Mouse (Mus musculus) brown adipose tissue, adult 24 weeks (tissue): ENCODE data around the gene Cfap20. TPM values are rescaled to one million over a fixed set of nuclear protein-coding genes. Genes with fewer than 3 reads are reported as not detected.

Experiments used
- H3K27ac ChIP-seq: fragments of 200-500 bp; replicated peaks from 2 replicates; pipeline ENCODE4 v1.5.1; 2012; ENCODE audit warnings: low read depth, mild to moderate bottlenecking, low read length
- H3K4me1 ChIP-seq: fragments of 200-500 bp; 2 replicates; pipeline ENCODE4 v1.6.1; 2012; ENCODE audit warnings: low read length, mixed read lengths; ENCODE audit not compliant: control insufficient read depth, insufficient read depth, insufficient read length
- H3K4me3 ChIP-seq: fragments of 200-500 bp; 2 replicates; pipeline ENCODE4 v1.5.1; 2012; ENCODE audit warnings: low read depth, mild to moderate bottlenecking, low read length, moderate library complexity; ENCODE audit not compliant: insufficient read depth
- polyA plus RNA-seq: library from polyadenylated mRNA; stranded (reverse); fragments of >200 nt; gene quantifications from 2 replicates; pipeline ENCODE4 v1.2.4, GENCODE M21; 2012; ENCODE audit not compliant: missing spikeins, insufficient read depth, insufficient read length

The Cfap20 gene
- polyA plus RNA-seq, 1 experiment = 22.0 TPM

DNA sequence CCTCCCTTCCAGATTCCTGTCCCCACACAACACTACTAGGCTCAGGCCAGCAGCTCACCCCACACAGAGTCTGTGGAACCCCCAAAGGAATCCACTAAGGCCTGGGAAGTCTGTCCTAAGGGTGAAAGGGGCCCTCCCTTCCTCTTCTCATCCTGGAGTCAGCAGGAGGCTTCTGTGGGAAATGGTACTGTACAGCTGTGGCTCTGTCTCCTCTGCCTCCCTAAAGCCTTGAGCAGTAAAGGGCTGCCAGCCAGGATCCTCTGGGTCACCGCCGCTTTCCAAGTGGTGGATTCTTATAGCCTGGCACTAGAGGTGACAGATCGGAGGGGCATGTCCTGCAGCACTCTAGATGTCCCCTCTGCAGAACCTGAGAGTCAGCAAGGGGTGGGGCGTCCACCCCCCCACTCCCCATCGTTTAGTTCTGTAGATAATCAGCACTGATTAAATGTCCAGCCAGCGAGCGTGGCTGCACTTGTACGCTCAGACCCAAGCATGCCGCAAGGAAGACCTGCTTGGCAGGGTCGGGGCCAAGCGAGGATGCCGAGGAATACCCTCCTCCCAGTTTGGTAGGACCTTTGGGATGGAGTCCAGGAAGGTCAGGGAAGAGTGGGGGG is 61.2 kb downstream of the Cfap20 start:
- no peak overlapping the region for H3K4me3 ChIP-seq
- peak overlapping the region; percentile 59 for H3K27ac ChIP-seq
- peaks cover 31% of the 10 kb centered on the region for H3K4me1 ChIP-seq

Other genes starting within 250 kb of the Cfap20 start
- gene Kifc3, start 232.1 kb downstream of the Cfap20 start, polyA plus RNA-seq = 24.4 and 29.3 TPM in 2 replicates
- 1.7 TPM in 1 of 2 replicates, not detected in the other for gene Cngb1, start 128.3 kb downstream of the Cfap20 start, polyA plus RNA-seq
- gene Tepp, start 124.3 kb downstream of the Cfap20 start, polyA plus RNA-seq = not detected in 2 replicates
- 1.3 and 2.1 TPM in 2 replicates for gene Zfp319, start 102.9 kb downstream of the Cfap20 start, polyA plus RNA-seq
- 8.4 and 8.6 TPM in 2 replicates for gene Usb1, start 102.6 kb downstream of the Cfap20 start, polyA plus RNA-seq
- gene Mmp15, start 82.6 kb downstream of the Cfap20 start, polyA plus RNA-seq = 6.1 and 6.5 TPM in 2 replicates
- 23.4 and 32.7 TPM in 2 replicates for gene Csnk2a2, start 55.2 kb upstream of the Cfap20 start, polyA plus RNA-seq
- gene Ccdc113, start 99.2 kb upstream of the Cfap20 start, polyA plus RNA-seq = not detected in 2 replicates
- not detected in 2 replicates for gene Prss54, start 141.5 kb upstream of the Cfap20 start, polyA plus RNA-seq
- 1.3 and 2.0 TPM in 2 replicates for gene Gins3, start 198.6 kb upstream of the Cfap20 start, polyA plus RNA-seq
- gene Ndrg4, start 242.1 kb upstream of the Cfap20 start, polyA plus RNA-seq = 0.46 and 1.5 TPM in 2 replicates